Mouse (Mus musculus): ENCODE results near the gene Carm1.
"Not testable (repeated sequence)": the region's sequence is repeated elsewhere in the genome, so short reads cannot be mapped to it uniquely, and the experiment has no call there.

Gene Carm1

GRCm38 (mm10) chr9:21537009-21537408 is 9.7 kb upstream of the Carm1 start:
- DNase-seq (ENCODE audit: low spot score in 2 of 2), result no peak

GRCm38 (mm10) chr9:21539981-21540753 is 6.5 kb upstream of the Carm1 start:
- DNase-seq (ENCODE audit: low spot score in 2 of 2), result no peak

DNA sequence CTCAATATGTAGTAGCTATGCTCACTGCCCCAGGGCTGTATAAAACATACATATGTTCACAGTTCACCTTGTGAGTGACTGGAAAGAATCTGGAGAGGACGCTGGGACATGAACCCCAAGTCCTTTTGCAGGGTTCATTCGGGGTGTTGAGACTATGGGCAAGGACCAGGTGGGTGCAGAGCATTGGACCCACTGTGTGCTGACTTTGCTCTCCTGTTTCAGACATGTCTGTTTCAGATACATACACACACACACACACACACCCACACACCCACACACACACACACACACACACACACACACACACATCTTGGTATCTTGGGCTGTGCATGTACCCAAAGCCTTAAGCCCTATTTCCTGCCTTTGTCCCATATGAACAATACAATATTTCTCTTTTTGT is 4.7 kb upstream of the Carm1 start:
- DNase-seq (ENCODE audit: low spot score in 2 of 2), result not testable (repeated sequence)

GRCm38 (mm10) chr9:21545351-21545915 is 1.3 kb upstream of the Carm1 start:
- DNase-seq (ENCODE audit: low spot score in 2 of 2), result no peak

DNA sequence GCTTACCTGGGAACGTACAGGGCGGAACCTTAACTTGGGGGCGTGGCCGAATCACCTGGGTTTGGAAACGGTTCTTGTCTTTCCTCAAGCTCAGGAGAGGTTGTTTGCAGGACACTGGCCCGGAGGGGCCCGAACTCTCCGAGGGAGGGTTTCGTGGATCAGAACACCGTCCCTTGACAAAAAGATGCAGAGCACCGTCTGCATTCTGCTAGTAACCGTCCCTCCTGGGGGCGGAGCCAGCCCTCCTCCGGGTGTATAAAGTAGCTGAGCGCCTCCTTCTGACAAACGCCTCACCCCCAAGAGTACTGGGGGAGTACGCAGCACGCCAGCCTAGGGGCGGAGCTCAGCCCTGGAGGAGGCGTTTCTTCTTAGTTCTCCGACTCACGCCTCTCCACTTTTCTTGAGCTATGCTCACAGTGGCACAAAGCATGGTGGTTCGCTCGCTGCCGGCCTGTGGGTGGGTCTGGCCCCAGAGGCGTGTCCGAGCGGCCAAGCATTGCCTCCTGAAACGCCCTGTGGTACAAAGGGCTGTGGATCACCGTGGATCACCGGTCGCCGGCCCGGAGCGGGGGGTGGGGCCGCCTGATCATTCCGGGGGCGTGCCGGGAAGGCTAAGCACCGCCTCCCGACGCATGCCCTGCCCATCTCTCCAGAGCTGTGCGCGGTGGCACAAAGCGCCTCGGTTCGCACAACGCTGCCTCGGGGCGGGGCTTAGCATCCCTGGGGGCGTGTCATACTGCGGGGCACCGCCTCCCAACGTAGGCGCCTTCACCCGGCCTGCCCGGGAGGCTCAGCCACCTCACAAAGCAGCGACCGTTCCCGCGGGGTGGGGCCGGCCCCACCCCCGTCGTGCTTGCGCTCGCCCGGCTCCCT is 542 bp upstream of the Carm1 start:
- peak; percentile 99 for DNase-seq (ENCODE audit: low spot score in 2 of 2)

DNA sequence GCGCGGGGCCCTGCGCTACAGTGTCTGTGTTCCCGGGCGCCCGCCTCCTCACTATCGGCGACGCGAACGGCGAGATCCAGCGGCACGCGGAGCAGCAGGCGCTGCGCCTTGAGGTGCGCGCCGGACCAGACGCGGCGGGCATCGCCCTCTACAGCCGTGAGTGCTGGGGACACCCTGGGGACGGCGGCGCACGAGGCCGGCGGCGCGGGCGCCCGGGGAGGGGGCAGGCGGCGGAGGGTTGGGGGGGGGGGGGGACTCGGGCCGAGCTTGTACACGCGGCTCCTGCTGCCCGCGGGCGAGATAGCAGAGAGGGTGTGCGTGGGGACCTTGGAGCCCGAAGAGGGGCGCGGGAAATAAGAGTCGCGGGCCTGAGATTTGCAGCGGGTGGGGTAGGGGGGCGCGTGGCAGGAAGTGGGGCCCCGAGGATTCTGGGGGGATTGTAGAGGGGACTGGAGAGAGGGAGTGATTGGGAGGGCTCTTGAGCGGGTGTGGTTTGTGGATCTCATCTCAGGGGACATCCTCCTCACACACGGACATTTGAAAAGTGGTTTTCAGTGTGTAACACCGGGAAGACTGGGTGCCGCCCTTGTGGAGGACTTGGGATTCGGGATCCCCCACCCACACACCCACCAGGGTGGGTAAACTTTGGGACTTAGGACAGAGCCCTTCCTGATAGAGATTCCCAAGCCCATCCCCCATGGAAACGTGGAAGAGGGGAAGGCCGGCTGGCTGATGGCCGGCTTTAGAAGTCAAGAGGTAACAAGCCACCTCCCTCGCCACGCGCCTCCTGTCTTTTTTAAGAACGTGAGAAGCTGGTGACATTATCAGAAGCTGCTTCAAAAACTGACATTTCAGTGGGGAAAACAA is 614 bp downstream of the Carm1 start:
- DNase-seq (ENCODE audit: low spot score in 2 of 2), result peak; percentile 12 to 28

DNA sequence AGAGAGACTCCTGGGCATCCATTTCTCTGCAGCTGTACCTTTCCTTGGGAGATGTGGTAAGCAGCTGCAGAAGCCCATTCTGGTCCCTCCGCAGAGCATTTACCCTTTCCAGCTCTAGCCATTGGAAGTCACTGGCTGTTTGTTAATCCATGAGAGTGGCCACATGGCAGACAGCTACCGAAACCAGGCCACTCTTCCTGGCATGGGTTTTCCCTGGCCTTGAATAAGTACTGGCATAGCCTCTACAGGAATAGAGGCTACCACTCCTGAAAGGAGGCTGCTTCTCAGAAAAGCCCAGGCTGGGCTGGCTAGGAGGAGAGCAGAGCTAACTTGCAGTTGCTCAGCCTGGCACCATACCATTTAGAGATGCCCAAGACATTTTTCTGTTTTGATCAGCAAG is 4.4 kb downstream of the Carm1 start:
- no peak for DNase-seq (ENCODE audit: low spot score in 2 of 2)

- no peak for DNase-seq (ENCODE audit: low spot score in 2 of 2)
Measured at GRCm38 (mm10) chr9:21553607-21554273, 7.0 kb downstream of the Carm1 start.

DNA sequence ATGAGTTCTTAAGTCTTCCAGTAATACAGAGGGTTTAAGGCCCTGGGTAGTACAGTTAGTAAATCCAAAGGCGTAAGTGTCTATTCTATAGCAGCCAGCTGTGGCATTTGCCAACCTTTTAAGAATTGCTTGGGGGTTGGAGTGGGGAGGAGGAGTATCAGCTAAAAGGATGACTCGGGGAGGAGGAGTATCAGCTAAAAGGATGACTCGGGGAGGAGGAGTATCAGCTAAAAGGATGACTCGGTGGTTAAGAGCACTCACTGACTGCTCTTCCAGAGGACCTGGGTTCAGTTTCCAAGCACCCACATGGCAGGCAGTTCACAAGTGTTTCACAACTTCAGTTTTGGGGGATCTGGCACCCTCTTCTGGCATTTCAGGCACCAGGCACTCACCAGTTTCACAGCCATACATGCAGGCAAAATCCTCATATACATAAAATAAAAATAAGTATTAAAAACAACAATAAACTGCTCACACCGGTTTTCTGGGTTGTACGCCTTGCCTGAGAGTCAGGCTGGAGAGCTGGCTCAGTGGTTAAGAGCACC is 8.6 kb downstream of the Carm1 start:
- DNase-seq (ENCODE audit: low spot score in 2 of 2), result no peak

DNA sequence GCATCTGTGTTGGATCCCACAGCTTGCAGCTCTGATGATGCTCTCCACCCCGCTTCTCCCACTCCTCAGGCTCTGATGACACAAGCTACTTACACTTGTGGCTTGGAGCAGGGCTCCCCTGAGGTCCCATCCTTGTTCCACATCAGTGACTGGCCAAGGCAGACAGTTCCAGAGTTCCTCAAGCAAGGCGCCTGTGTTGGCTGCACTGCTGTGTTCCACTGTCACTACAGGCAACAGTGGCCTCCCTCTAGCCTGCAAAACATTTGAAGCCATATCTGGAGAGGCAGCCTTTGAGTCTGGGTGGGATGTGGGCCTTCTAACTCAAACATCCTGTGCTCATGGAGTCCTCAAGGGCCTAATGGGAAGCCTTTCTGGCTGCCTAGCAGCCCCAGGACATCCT is 10.3 kb downstream of the Carm1 start:
- no peak for DNase-seq (ENCODE audit: low spot score in 2 of 2)

DNA sequence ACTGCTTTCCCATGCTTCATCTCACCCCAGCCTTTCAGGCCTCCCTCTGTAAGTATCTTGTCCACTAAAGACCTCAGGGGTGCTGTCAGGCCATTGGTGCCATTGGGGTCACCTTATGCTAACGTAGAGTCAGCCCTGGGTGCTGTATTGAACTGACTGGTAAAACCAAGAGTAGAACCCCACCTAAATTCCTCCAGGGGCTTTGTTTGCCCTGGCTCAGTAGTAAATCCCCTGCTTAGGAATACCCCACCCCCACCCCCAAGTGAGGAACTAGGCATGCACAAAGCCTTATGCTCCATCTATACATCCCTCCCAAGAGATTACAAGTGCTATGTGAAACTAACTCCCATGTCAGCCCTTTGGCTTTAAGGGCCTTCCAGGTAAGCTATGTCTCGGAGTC is 10.9 kb downstream of the Carm1 start:
- no peak for DNase-seq (ENCODE audit: low spot score in 2 of 2)

DNA sequence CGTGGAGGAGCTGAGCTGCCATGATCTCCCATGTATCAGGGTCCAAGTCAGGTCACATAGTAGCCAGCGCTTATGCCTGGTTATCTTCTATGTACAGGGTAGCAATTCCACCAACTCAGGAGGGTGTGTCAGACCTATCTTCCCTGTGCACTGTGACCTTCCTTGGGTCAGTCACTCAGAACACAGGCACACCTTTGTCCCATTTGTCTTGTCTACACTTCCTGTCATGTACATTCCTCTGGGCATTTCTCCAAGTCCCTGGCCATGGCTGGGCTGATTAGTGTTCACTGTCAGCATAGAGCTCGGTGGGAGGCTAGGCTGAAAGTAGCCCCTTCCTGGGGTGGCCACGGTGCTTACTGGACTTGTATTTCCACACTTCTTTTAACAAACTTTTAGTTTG is 11.7 kb downstream of the Carm1 start:
- no peak for DNase-seq (ENCODE audit: low spot score in 2 of 2)

DNA sequence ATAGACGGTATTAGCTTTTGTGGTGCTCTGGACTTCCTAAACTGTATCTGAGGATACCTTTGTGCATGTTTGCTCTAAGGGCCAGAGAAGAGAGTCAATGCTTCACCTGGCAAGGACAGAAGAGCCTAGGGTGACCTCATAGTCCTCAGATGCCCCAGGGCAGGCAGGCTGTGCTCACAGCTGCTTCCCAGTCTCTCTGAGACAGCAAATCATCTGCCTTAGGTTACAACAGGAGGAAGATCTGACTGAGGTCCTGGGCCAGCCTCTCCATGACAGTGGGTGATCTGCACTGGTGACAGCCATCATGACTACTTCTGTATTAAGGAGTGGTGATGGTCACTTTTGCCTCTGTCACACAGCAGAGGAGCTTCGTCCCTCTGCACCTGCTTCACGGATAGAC is 12.5 kb downstream of the Carm1 start:
- no peak for DNase-seq (ENCODE audit: low spot score in 2 of 2)

GRCm38 (mm10) chr9:21564420-21564819 is 17.7 kb downstream of the Carm1 start:
- DNase-seq (ENCODE audit: low spot score in 2 of 2), result no peak

DNA sequence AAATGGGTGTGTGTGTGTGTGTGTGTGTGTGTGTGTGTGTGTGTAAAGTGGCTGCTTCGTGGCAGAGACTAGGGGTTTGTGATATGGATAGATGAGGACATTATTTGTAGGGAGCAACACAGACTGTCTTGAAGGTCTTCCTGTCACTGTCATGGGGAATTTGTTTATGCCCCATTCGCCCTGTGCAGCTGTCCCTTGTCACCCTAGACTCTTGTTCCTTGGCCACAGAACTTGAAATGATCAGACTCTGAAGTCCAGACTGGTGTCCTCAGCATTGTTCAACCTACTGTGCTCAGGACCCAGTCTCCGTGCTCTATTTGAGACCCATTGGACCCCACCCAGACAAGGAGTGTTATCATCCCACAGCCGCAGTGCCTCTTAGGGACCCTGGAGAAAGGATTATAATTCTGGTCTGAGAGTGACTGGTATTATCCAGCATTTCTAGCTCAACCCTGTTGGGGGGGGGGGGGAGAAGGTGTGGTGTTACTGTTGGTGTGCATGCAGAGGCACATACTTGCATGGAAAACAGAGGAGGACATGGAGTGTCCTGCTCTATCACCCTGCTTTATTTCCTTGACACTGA is 18.4 kb downstream of the Carm1 start:
- DNase-seq (ENCODE audit: low spot score in 2 of 2), result no peak

- DNase-seq (ENCODE audit: low spot score in 2 of 2), result no peak
Measured at GRCm38 (mm10) chr9:21566538-21566937, 19.8 kb downstream of the Carm1 start.

DNA sequence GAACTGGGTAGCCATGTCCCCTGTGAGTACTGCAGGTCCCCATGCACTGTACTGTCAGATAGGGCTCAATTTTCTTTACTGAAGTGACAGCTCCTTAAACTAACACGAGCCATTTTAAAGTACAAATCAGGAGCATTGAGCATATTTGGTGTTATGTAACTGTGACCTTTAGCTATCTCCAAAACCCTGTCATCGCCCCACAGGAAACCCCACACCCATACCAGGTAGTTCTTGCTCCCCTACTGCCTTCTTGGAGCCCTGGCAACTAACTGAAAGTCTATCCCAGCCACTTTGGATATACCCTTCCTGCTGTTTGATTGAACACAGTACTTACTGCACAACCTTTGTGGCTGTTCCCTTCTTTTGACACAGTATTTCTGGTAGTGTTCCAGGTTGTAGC is 20.4 kb downstream of the Carm1 start:
- no peak for DNase-seq (ENCODE audit: low spot score in 2 of 2)

GRCm38 (mm10) chr9:21568657-21569255 is 22.1 kb downstream of the Carm1 start:
- DNase-seq (ENCODE audit: low spot score in 2 of 2), result no peak

DNA sequence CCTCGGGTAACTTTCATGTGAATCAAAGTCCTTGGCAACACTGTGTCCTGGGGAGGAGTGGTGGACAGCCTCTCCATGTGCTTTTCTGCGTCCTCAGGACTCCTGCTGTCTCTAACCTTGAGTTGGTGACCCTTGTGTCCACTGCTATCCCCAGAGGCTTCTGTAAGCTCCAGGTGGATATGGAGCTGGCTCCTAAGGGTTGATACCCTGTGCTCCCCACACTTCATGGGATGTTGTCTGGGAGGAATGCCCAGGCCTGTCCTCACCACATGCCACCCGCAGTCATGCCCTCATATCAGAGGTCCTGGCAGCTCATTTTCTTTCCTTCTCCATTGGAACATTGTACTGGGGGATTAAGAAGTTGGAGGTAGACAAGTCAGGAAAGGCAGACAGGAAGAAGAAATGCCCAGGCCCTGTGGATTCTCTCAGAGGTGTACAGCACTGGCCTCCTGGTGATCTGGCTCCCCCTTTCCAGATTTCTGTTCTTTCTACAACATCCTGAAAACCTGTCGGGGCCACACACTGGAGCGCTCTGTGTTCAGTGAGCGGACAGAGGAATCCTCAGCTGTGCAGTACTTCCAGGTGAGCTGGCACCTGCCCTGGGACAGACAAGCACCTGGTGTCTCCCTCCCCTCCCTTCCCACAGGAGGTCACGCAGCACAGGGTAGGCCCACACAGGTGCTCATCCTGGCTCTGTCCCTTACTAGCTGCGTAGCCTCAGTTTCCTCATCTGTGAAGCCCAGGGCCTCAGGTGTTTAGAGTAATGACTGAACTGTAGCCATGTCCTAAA is 27.5 kb downstream of the Carm1 start:
- DNase-seq (ENCODE audit: low spot score in 2 of 2), result no peak
